Mouse (Mus musculus): ENCODE data around the gene Card19.

DNA sequence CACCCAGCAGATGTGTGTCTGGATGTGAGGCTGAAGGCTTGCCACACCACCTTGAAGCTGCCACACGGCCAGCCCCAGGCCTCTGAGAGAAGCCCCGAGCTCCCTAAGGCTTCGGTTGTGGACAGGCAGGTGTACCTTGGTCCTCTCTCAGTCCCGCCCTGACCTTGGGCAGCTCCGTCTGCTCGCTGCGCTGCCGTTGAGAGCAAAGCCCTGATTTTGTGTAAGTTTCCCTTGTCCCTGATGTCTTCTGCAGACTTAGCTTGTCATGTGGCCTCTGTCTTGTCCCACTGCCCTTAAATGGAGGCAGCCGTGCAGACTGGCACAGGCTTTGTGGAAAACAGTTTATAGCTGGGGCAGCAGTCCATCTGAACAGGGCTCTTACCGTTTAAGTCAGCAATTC lies 61.8 kb downstream of the Card19 start:
- no peak for TF ChIP-seq CTCF (IDR thresholded peaks at IDR 0.05; ENCODE audit: borderline replicate concordance, insufficient read depth, low read length)
- no peak for TF ChIP-seq POLR2A (IDR thresholded peaks at IDR 0.05; ENCODE audit: low read depth, low read length)

Measured in embryonic fibroblast, embryonic 13.5 days (primary cell).